Mouse (Mus musculus): ENCODE data around the gene Platr17. TPM values are rescaled to one million over a fixed set of nuclear protein-coding genes. Genes with fewer than 3 reads are reported as not detected.
A peak's percentile ranks its signal among the peaks of the same experiment; 100 is the strongest.

The Platr17 gene
- total RNA-seq, 2 experiments from 2014 or later = not detected

GRCm38 (mm10) chr17:33919351-33920281, 14.7 kb downstream of the Platr17 start:
- peak; percentile 84 for DNase-seq (ENCODE audit: low spot score)

DNA sequence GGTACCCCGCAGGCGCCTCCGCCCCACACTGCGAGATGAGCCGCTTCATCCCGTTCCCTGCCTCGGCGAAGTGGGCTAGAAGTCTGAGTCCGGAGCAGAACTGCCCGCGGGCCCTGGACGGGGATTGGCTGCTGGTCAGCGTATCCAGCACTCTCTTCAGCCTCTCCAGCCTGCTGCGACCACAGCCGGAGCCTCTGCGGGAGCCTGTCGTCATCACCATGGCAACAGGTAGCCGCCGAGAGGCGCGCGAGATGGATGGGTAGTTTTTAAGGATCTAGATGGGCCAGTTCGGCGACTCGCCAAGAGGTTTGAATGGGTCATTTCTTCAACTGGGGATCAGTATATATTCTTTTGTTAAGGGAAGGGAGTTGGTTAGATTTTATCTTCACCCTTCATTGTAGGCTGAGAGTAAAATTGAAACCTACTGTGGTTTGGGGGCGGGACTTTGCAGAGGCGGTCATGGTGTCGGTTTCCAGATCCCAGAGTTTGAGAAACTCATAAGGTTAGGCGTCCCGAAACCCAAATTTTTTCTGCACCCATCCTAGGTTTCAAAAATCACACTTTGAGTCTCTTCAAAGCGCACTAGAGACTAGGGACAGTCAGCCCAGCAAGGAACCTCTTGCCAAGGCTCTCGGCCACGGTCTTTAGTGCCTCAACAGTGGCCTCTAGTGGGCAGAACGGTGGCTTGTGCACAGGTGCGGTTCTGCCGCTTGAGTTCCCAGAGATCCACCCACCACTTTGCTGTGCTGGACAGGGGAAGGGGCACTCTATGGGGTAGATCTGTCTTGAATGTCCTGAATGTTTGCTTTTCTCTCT, 15.6 kb downstream of the Platr17 start:
- peak; percentile 84 for DNase-seq (ENCODE audit: low spot score)

DNA sequence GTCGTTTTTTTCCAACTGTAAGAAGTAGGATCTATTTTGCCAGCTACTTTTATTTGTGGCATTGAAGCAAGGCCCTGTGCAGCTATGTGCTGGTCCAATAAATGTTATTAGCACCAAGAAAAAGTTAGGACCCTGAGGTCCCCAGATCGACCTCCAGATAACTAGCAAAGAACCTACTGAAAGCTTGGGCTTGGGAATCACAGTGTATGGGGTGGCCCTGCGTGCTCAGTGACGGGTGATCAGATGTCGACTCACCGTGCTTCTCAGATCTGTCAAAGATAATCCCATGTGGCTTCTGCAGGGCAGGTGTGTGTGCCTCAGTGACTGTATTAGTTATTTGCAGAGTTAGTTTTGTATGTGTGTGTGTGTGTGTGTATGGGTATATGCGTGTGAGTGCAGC, 16.4 kb downstream of the Platr17 start:
- no peak for DNase-seq (ENCODE audit: low spot score)

DNA sequence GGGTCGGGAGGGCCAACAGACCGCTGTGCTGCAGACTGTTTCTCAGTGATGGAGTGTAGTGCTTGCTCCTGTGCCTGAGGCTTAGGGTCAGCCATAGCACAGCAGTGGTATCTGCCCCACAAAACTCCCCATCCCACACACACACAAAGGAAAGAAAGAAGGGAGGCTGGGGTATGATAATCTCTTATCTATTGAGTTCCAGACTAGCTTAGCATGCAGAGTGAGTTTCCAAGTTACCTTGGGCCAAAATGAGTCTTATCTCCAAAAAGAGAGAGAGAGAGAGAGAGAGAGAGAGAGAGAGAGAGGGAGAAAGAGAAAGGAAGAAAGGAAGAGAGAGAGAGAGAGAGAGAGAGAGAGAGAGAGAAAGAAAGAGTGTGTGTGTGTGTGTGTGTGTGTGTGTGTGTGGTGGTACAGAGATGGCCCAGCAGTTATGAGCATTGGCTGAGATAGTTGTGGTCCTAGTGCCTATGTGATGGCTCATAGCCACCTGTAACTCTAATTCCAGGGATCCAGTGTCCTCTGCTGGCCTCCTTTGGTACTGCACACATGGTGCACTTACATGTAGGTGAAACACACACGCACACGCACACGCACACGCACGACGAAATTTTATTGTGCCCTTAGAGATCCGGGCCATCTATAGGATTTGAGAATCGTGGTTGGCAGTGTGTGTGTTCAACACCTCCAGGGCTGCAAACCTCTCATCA, 19.8 kb downstream of the Platr17 start:
- DNase-seq (ENCODE audit: low spot score) = no peak

DNA sequence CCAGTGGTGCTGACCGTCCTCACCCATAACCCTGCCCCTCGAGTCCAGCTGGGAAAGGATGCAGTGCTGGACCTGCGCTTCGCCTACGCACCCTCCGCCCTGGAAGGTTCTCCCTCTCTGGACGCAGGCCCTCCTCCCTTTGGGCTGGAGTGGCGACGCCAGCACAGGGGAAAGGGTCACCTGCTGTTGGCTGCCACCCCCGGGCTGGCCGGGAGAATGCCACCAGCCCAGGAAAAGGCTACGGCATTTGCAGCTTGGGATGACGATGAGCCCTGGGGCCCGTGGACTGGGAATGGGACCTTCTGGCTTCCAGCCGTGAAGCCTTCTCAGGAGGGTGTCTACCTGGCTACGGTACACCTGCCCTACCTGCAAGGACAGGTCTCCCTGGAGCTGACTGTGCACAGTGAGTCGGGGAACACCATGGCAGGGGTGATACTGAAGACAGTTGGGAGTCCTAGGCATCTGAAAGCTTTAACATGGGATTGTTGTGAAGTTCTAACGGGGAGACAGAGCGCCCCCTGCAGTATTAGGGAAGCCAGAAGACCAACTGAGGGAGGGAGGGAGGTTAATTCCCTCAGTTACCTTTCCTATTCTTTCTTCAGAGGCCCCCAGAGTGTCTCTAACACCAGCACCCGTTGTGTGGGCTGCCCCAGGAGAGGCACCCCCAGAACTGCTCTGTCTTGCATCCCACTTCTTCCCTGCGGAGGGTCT, 20.6 kb downstream of the Platr17 start:
- DNase-seq (ENCODE audit: low spot score) = no peak

- DNase-seq (ENCODE audit: low spot score) = no peak
Observed at GRCm38 (mm10) chr17:33926207-33926932, 21.4 kb downstream of the Platr17 start.

GRCm38 (mm10) chr17:33928251-33928947, 23.5 kb downstream of the Platr17 start:
- no peak for DNase-seq (ENCODE audit: low spot score)

- DNase-seq (ENCODE audit: low spot score) = peak; percentile 92
Observed at GRCm38 (mm10) chr17:33929371-33930279, 24.7 kb downstream of the Platr17 start, which contains the start of gene Rgl2. Gene Rgl2 (plus strand): TSS chr17:33929543.

GRCm38 (mm10) chr17:33930280-33931158, 25.6 kb downstream of the Platr17 start:
- peak; percentile 53 for DNase-seq (ENCODE audit: low spot score)

DNA sequence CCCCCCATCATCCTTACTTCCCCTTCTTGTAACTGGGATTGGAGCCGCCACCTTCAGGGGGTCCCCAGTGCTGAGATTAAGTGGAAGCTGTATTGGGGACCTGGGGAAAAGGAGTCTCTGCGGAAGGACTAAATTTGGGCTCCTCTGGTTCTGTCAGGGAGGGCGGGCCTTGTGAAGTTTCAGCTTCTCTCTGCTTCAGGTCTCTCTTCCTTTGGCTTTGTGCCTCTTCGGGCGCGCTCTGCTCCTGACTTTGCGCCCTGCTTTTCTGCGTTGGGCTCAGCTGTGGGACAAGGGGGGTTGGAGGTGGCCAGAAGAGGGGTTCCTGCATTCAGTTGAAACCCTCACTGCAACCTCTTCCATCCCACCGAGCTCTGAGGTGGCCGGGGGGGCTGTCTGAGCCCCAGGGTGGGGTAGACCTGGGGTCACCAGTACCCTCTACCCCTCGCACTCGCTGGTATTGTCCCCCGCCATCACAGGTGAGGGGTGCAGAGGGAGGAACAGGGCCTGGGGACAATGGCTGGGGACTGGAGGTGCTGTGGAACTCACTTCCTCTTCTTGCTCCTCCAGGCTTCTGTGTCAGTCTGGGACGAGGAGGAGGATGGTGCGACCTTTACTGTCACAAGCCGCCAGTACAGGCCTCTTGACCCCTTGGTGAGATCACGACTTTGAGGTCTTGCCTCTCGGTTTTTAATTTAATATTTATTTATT, 26.4 kb downstream of the Platr17 start:
- no peak for DNase-seq (ENCODE audit: low spot score)

DNA sequence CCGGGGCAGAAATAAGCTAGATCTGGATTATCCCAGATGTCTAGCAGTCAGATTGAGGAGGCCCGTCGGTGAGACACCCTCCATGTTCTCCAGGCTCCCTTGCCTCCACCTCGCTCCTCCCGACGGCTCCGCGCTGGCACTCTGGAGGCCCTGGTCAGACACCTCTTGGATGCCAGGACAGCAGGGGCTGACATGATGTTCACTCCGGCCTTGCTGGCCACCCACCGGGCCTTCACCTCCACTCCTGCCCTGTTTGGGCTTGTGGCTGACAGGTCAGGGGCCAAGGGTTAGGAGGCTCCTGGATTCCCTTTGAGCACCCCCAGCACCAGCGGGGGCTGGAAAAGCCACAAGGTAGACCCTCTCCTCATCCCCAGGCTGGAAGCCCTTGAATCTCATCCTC, 27.0 kb downstream of the Platr17 start:
- DNase-seq (ENCODE audit: low spot score) = no peak

GRCm38 (mm10) chr17:33932448-33932847, 27.5 kb downstream of the Platr17 start:
- no peak for DNase-seq (ENCODE audit: low spot score)

DNA sequence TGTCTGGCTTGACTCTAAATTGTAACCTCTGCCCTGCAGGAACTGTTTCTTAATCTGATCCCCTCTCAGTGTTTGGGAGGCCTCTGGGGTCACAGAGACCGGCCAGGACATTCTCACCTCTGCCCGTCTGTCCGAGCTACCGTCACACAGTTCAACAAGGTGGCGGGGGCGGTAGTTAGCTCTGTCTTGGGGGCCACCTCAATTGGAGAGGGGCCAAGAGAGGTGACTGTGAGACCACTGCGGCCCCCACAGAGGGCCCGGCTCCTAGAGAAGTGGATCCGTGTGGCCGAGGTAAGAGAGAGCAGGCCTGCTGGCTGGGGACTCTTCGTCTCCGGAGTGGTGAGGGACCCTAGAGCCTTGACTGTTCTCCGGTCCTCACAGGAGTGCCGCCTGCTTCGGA, 28.0 kb downstream of the Platr17 start:
- DNase-seq (ENCODE audit: low spot score) = no peak

DNA sequence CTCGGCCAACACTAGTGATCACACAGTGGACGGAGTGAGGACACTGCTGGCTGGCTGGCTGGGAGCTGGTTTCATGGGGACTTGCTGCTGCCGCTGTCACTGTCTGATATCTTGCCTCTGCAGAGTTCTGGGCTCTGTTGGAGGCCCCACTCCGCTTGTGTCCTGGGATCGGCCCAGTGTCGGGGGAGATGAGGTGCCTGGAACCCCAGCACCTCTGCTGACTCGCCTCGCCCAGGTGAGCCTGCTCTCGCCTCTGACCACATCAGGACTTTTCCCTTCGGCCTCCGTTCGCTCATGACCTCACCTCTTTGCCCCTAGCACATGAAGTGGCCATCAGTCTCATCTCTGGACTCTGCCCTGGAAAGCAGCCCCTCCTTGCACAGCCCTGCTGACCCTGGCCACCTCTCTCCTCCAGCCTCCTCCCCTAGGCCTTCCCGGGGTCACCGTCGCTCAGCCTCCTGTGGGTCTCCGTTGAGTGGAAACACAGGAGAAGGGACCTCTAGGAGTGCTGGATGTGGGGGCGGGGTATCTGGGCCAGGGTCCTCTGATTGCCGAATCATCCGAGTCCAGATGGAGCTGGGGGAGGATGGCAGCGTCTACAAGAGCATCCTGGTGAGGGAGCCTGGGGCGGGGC, 30.6 kb downstream of the Platr17 start:
- DNase-seq (ENCODE audit: low spot score) = no peak

GRCm38 (mm10) chr17:33936993-33937392, 32.1 kb downstream of the Platr17 start:
- DNase-seq (ENCODE audit: low spot score) = no peak

- DNase-seq (ENCODE audit: low spot score) = no peak
Observed at GRCm38 (mm10) chr17:33938783-33939182, 33.8 kb downstream of the Platr17 start.

Data from gastrocnemius, adult 18-20 months (tissue).